Mouse (Mus musculus) spleen, adult 2 months (tissue): ENCODE measurements around the gene Wipf2.

ENCODE experiments used
- CTCF ChIP-seq: fragments of 200-500 bp; IDR thresholded peaks from 2 replicates; pipeline ENCODE4 v1.5.1; 2011; ENCODE audit warnings: mild to moderate bottlenecking, inconsistent platforms; ENCODE audit not compliant: insufficient read depth, insufficient read length, insufficient replicate concordance; ENCODE audit errors: extremely low read depth
- POLR2A ChIP-seq: fragments of 200-500 bp; IDR thresholded peaks from 2 replicates; pipeline ENCODE4 v1.6.1; 2011; ENCODE audit warnings: low read depth, low read length, inconsistent platforms

DNA sequence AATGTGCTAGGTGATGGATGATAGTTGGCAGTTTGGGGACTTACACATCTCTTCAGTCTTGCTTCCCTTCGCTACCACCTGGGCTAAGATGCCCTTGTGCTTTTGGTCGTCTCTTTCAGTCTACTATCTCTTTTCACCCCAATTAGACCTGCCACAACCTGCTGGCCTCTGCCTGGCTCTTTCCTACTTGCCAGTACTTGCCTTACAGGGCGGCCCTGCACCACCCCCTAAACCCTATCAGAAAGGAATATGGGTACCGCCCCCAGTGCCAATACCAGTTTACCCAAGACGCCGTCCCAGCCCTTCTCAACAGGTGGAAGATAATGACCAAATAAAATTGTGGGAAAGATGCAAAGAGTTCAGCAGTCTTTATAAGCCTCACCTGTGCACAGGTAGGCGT is 27.3 kb upstream of the Wipf2 start:
- TF ChIP-seq POLR2A (no peak), CTCF (no peak)
